In the genomic region with DNA sequence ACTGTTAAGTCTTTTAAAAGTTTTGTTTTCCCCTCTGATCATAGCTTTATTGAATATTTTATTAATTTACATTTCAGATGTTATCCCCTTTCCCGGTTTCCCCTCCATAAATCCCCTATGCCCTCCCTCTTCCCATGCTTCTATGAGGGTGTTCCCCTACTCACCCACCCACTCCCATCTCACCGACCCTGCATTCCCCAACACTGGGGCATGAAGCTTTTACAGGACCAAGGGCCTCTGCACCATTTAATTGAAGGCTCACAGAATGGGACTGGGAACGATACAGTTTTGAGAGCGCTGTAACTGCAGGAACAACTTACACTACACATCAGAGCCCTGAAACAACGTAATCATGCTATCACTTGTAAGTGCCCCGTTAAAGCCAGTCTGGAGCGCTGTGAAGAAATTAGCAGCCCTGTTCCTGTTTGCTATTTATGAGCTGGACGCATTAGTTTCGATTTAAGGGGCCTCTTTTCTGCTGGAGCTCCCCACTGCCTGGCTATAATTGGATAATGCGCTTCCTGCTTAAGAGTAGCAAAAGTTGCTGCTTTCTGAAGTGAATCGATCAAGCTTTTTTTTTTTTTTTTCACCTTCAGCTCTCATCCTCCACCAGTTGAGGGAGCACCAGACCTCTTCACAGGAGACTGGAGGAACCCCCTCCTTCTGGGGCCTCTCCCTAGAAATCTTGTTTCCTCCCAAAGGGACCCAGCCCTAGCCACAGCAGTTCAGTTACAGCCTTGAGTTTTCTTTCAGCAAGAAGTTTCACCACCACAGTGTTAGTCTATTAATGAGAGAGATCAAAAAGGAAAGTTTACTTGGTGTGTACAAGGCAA, we compare ENCODE assay signal across 8 mouse cellular contexts.
A peak's percentile ranks its signal among the peaks of the same experiment; 100 is the strongest.
DNase-seq lines count a peak whose midpoint lies in the region; ATAC-seq lines count a peak whose summit lies in the region.

No protein-coding gene starts in this region.

- DNase-seq in kidney, adult 9 months: no peak
- peak; percentile 65 for DNase-seq in Muller cell, postnatal 12 days (ENCODE audit: inconsistent ontology term)
- peak; percentile 14 to 18 for DNase-seq in layer of hippocampus, postnatal 14 days (ENCODE audit: low spot score in 2 of 2)
- DNase-seq in right cerebral cortex, postnatal 10 days (ENCODE audit: low spot score in 2 of 2): peak; percentile 33 to 35
- DNase-seq in cerebellum, adult 9-10 months: no peak
- no peak for DNase-seq in B cell, adult 2 months

- 0 out of 2 replicates have a peak, but pooled peaks have one; percentile 72 for ATAC-seq in kidney, embryonic 14.5 days (ENCODE audit: low FRiP score, low TSS enrichment)
- peak; percentile 81 for ATAC-seq in forebrain, embryonic 12.5 days (ENCODE audit: low FRiP score)

- H3K9ac ChIP-seq in kidney, embryonic 14.5 days (ENCODE audit: low read depth, low read length): no peak overlapping the region
- H3K9ac ChIP-seq in forebrain, embryonic 12.5 days: no peak overlapping the region

- no peaks in the 10 kb centered on the region for H3K27me3 ChIP-seq in kidney, embryonic 14.5 days (ENCODE audit: control insufficient read depth, insufficient read depth, low read length)
- H3K27me3 ChIP-seq in forebrain, embryonic 12.5 days: no peaks in the 10 kb centered on the region

- H3K4me2 ChIP-seq in kidney, embryonic 14.5 days (replicated peaks; ENCODE audit: low read depth, low read length): peak overlapping the region; percentile 38
- H3K4me2 ChIP-seq in forebrain, embryonic 12.5 days: peak overlapping the region; percentile 47

- peak overlapping the region; percentile 30 for H3K4me3 ChIP-seq in kidney, embryonic 14.5 days (ENCODE audit: low read length)
- peak overlapping the region; percentile 23 for H3K4me3 ChIP-seq in forebrain, embryonic 12.5 days (replicated peaks)

- WGBS in kidney, embryonic 14.5 days: 14% methylated on average over 11 of the region's 11 CpGs
- WGBS in forebrain, embryonic 12.5 days: 15% methylated on average over 11 of the region's 11 CpGs

- no peaks in the 10 kb centered on the region for H3K4me1 ChIP-seq in kidney, embryonic 14.5 days (ENCODE audit: control insufficient read depth, insufficient read depth, low read length)
- H3K4me1 ChIP-seq in forebrain, embryonic 12.5 days: peaks cover 14% of the 10 kb centered on the region

- H3K36me3 ChIP-seq in kidney, embryonic 14.5 days (ENCODE audit: control insufficient read depth, insufficient read depth, low read length): no peaks in the 10 kb centered on the region
- H3K36me3 ChIP-seq in forebrain, embryonic 12.5 days (replicated peaks): no peaks in the 10 kb centered on the region

- H3K27ac ChIP-seq in kidney, embryonic 14.5 days (ENCODE audit: low read depth, low read length): no peak overlapping the region
- no peak overlapping the region for H3K27ac ChIP-seq in forebrain, embryonic 12.5 days

- H3K9me3 ChIP-seq in kidney, embryonic 14.5 days (ENCODE audit: control insufficient read depth, low read length): no peaks in the 10 kb centered on the region
- no peaks in the 10 kb centered on the region for H3K9me3 ChIP-seq in forebrain, embryonic 12.5 days

Comparison
In these comparisons a context has a peak if more than half of its experiments do, and no peak if none do; other contexts are left out.
1. DNase-seq: peak in Muller cell, postnatal 12 days (single experiment), layer of hippocampus, postnatal 14 days (2 of 2) and right cerebral cortex, postnatal 10 days (2 of 2); none in kidney, adult 9 months (single experiment), cerebellum, adult 9-10 months (single experiment) and B cell, adult 2 months (0 of 2).